Mouse (Mus musculus) heart, embryonic 15.5 days (tissue): ENCODE data around the gene Tmem168. TPM values are rescaled to one million over a fixed set of nuclear protein-coding genes. Genes with fewer than 3 reads are reported as not detected.

Source experiments
- ATAC-seq: fragments of 200-750 bp; cut with Nextera tagmentation; replicated peaks from 2 replicates; pipeline ENCODE4 v1.8.0; 2017; ENCODE audit warnings: low read depth, moderate TSS enrichment; ENCODE audit not compliant: insufficient number of reproducible peaks, insufficient read depth, low FRiP score
- H3K27ac ChIP-seq: fragments of 300-500 bp; sonication (generic); 2 replicates; pipeline ENCODE4 v1.5.1; 2015; ENCODE audit warnings: mild to moderate bottlenecking, inconsistent platforms
- H3K27me3 ChIP-seq: fragments of 300-500 bp; sonication (generic); 2 replicates; pipeline ENCODE4 v1.6.1; 2015; ENCODE audit warnings: inconsistent platforms
- H3K36me3 ChIP-seq: fragments of 300-500 bp; sonication (generic); 2 replicates; pipeline ENCODE4 v1.6.1; 2015; ENCODE audit warnings: mild to moderate bottlenecking, inconsistent platforms
- H3K4me1 ChIP-seq: fragments of 300-500 bp; sonication (generic); replicated peaks from 2 replicates; pipeline ENCODE4 v1.6.1; 2015; ENCODE audit warnings: inconsistent platforms
- H3K4me2 ChIP-seq: fragments of 300-500 bp; sonication (generic); 2 replicates; pipeline ENCODE4 v1.6.1; 2015; ENCODE audit warnings: inconsistent platforms, mild to moderate bottlenecking, moderate library complexity
- H3K4me3 ChIP-seq: fragments of 300-500 bp; sonication (generic); 2 replicates; pipeline ENCODE4 v1.5.1; 2015; ENCODE audit warnings: mild to moderate bottlenecking, inconsistent platforms
- H3K9ac ChIP-seq: fragments of 300-500 bp; sonication (generic); 2 replicates; pipeline ENCODE4 v1.6.1; 2015; ENCODE audit warnings: mild to moderate bottlenecking, inconsistent platforms
- H3K9me3 ChIP-seq: fragments of 300-500 bp; sonication (generic); replicated peaks from 2 replicates; pipeline ENCODE4 v1.6.1; 2016; ENCODE audit warnings: inconsistent platforms
- WGBS: fragments of 180-500 bp; shearing (Covaris S2); methylation state at CpG from one replicate; pipeline ENCODE4 v1.1.7; 2015; ENCODE audit warnings: mixed read lengths; 5-methylcytosine and 5-hydroxymethylcytosine counted together
- polyA plus RNA-seq: library from polyadenylated mRNA; unstranded; fragments of >200 nt; fragmentation: Nextera tagmentation; extraction: Ambion mirVana; gene quantifications from 2 replicates; pipeline ENCODE4 v1.2.1, GENCODE M21; 2015

Tmem168 gene
- polyA plus RNA-seq, 1 experiment from 2014 or later, result 30.3 TPM

DNA sequence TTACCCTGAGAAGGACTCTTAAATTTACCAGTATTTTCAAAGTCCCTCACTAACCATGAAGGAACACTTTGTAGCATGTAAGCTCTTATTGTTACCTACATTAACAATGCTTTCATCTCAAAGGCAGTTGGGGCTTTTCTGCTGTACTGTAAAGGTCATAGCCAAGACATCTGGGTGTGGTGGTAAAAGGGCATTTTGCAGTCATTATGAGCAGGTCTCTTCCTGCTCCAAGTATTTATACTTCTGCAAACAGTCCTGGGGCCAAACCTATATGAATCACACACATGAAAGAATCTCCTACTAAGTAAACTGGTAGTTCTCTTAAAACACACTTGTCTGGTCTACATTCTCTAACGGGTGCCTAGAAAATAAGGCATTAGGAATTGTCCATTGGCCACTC, 25.8 kb downstream of the Tmem168 start:
- Histone ChIP-seq H3K27me3 (no peaks in the 10 kb centered on the region), H3K9me3 (no peaks in the 10 kb centered on the region), H3K4me1 (peaks cover 7% of the 10 kb centered on the region; the same call in 1 of the 2 replicates), H3K4me2 (no peak overlapping the region), H3K9ac (no peak overlapping the region), H3K4me3 (no peak overlapping the region), H3K27ac (no peak overlapping the region), H3K36me3 (peaks cover 13% of the 10 kb centered on the region; the same call in 1 of the 2 replicates)
- 91% methylated on average over 1 of the region's 1 CpGs for WGBS
- ATAC-seq, result no peak

DNA sequence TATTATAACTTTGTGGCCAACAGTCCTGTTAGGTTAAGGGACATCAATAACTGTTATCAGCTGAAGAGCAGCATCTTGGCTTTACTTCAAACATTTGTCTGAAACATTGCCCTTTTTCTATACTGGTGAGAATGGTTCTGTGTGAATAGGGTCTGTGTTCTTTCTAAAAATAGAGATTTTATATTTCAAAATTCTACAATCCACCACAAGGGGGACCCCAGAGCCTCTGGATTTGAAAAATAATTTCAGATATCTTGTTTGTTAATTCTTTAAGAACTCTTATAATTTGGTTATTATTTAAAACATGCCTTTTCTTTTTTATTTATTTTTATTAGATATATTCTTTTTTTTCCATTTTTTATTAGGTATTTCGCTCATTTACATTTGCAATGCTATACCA, 42.2 kb downstream of the Tmem168 start:
- Histone ChIP-seq H3K27me3 (no peaks in the 10 kb centered on the region), H3K9me3 (no peaks in the 10 kb centered on the region), H3K27ac (no peak overlapping the region), H3K4me2 (no peak overlapping the region), H3K36me3 (no peaks in the 10 kb centered on the region), H3K9ac (no peak overlapping the region), H3K4me3 (no peak overlapping the region), H3K4me1 (no peaks in the 10 kb centered on the region)
- ATAC-seq, result no peak
- WGBS, result 79% methylated on average over 1 of the region's 1 CpGs

DNA sequence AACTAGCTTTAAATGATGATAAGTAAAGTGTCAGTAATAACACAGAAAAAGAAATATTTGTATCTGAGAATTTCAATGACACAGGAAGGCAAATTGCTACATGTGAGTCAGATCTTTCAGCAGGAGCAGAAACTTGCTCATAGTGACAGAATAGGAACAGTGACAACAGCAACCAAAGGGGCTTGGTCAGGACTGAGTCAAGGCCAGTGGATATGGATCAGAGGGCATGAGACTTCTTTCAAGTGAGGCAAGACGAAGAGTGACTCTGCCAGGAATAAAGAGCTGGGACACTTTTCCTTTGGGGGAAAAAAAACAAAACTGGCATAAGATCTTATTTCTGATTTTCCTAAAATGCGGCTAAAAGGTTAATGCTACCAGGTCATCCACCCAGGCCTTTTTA, 52.6 kb downstream of the Tmem168 start:
- Histone ChIP-seq H3K4me2 (no peak overlapping the region), H3K27ac (no peak overlapping the region), H3K9ac (no peak overlapping the region), H3K36me3 (no peaks in the 10 kb centered on the region), H3K4me1 (no peaks in the 10 kb centered on the region), H3K27me3 (no peaks in the 10 kb centered on the region), H3K9me3 (no peaks in the 10 kb centered on the region), H3K4me3 (no peak overlapping the region)
- WGBS, result 77% methylated on average over 2 of the region's 2 CpGs
- no peak for ATAC-seq

DNA sequence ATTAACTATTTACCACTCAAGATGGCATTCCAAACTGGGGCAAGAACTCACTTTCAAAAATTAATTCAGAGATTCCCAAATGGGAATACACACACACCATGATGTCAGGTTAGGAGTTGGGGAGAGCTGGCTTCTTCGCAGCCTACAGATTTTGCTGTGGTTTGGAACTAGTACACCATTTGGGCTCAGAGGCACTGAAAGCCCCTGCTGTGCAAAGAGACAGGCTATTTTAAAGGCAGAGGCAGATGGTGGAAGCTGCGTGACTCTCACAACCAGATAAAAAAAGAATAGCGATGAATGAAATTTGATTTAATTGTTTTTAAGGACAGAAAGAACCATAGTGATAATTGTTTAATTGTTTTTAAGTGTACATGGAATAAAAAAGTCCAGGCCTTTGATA, 66.1 kb downstream of the Tmem168 start:
- H3K9me3 ChIP-seq, result no peaks in the 10 kb centered on the region
- H3K9ac ChIP-seq, result no peak overlapping the region
- 82% methylated on average over 3 of the region's 3 CpGs for WGBS
- H3K27me3 ChIP-seq, result no peaks in the 10 kb centered on the region
- no peak overlapping the region for H3K4me2 ChIP-seq
- no peak for ATAC-seq
- no peaks in the 10 kb centered on the region for H3K36me3 ChIP-seq
- H3K4me1 ChIP-seq, result no peaks in the 10 kb centered on the region
- no peak overlapping the region for H3K27ac ChIP-seq
- no peak overlapping the region for H3K4me3 ChIP-seq

DNA sequence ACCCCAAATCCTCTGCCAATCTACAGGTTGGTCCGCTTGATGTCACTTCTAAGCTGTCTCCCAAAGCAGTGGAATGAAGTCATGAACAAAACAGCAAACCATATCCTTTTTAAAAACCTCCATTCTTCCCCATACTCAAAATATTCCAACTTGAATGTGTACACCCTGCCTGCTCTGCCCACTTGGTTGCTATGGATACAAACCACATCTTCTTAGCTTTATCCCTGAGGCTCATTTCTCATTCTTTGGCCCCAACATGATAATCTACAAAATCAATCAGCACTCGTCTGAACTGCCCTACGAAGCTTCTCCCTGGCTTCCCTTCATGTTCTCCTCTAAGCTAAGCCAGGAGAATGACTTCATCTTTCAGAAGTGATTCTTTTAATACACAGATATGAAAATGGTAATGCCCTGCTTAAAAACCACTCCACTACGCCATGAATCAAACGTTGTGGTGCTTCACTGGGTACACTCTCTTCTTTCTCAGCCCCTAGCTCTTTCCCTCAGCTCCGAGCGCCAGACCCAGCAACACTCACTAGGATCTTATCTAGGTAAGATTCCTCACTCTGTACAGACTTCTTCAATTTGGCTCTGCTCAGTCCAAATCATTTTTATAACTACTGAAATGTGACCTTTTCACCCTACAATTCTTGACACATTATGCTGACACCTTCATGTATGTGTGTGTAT, 70.5 kb downstream of the Tmem168 start:
- Histone ChIP-seq H3K4me3 (no peak overlapping the region), H3K36me3 (no peaks in the 10 kb centered on the region), H3K4me2 (no peak overlapping the region), H3K27ac (no peak overlapping the region), H3K4me1 (no peaks in the 10 kb centered on the region), H3K9me3 (no peaks in the 10 kb centered on the region), H3K27me3 (no peaks in the 10 kb centered on the region), H3K9ac (no peak overlapping the region)
- 58% methylated on average over 7 of the region's 7 CpGs for WGBS
- ATAC-seq, result no peak

Other genes starting within 250 kb of the Tmem168 start
- gene Bmt2, start 69.9 kb upstream of the Tmem168 start, polyA plus RNA-seq, result 15.3 and 15.5 TPM in 2 replicates
- gene Gpr85, start 231.8 kb upstream of the Tmem168 start, polyA plus RNA-seq, result 3.1 and 3.9 TPM in 2 replicates